Mouse (Mus musculus) cerebellum, adult 11 months (tissue): ENCODE measurements around the gene Oprl1.
A peak's percentile ranks its signal among the peaks of the same experiment; 100 is the strongest.

Experiments used
- DNase-seq: peaks from one replicate; pipeline ENCODE4 v3.0.0; 2022

Oprl1 gene

DNA sequence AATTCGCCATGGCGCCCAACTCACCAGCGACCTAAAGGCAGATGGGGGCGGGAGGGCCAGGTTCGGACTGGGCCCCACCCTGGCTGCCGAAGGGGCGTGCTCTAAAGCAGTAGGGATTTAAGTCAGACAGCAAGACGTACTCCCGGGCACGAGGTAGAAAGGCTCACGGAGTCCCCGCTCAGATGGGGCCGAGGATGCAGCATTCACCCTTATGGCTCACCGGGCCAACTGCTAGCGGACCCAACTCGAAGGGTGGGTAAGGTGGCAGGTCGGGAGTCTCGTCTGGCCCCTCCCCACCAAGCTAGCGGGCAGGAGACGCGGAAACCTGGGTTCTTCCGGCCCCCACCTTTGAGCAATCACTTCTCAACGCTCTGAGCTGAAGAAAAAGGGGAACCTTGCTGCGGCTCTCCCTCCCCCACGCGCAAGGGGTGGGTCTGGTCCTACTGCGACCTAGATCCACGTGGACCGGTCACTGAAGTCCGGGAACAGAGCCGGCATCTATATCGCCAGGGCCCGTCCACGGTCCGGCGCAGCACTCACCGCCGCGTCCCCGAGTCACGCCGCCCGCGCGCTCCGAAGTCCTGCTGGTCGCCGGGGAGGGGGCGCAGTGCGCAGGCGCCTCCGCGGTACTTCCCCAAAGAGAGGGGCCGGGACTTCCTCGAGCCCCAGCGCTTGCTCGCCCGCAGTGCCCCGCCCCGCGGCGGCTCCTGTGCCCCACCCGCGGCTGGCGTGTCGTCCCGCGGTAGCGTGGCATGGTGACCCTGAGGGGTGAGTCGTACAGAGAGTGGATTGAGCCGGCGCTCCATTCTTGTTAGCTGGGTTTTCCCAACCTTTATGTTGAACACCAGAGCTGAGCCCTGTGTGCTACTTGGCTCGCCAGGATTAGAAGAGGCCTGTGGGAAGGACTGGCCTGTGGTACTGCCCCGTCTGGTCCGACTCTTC lies 21.2 kb upstream of the Oprl1 start, which contains the start of gene Rgs19:
Gene Rgs19 (minus strand): TSS at position 639 of the 942 bp plus-strand sequence.
- peak; percentile 64 for DNase-seq

DNA sequence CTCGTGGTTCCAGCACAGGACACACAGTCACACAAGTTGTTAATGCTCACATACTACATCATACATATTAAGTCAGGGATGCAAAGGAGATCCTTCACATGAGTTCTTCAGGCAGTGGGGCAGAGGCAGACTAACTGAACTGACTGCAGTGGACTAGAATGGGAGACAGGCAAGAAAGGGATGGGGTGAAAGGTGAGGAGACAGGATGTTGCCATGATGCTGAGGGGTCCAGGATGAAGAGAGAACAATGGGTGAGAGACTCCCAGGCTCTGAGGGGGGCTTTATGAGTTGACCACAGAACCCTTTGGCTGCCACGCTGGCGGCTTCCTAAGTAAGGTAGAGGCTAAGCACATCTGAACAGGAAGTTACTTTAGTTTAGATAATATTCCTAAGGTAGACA lies 20.2 kb upstream of the Oprl1 start:
- DNase-seq: no peak

DNA sequence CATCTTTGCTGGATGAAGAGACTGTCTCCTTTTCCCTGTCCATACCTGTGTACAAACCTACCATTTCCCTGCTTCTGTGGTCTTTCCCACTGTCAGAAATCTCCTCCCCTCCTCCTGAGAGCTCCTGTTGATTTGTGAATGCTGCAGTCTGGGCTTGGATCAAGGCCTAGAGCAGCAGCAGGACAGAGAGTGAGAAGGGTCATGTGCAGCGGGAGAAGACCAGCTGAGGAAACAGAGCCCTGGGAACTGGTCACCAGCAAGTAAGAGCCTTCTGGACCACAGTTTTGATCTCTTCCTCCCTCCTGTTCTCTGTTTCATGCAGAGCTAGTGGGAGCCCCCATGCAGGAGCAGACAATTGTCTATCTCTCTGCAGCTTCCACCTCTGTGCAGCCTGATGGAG lies 19.0 kb upstream of the Oprl1 start:
- DNase-seq: no peak

DNA sequence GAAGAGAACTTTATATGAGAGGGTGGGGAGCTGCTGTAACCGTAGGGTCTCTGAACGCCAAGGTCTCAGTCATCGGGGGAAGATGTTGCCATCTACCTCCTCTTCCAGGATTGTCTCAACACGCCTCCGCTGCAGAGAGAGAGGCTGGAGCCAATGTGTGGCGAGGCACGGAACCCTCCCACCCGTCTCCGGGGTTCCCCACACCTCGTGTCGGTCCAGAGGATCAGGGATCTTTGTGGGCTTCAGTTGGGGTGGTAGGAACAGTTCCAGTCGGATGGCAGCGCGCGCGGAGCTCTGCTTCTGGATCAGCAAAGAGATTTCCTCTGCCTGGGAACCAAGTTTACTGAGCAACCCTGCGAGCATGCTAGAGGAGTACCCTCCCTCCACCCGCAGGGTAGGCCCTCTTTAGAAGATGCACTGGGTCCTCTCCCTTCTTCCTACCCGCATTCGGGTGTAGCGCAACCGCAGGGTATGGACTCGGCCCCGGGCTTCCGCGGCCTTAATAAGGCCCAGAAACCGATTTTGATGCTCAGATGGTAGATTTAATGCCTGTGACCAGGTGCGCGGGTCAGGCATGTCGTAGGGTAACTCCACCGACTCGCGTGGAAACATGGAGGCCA lies 17.9 kb upstream of the Oprl1 start:
- no peak for DNase-seq

DNA sequence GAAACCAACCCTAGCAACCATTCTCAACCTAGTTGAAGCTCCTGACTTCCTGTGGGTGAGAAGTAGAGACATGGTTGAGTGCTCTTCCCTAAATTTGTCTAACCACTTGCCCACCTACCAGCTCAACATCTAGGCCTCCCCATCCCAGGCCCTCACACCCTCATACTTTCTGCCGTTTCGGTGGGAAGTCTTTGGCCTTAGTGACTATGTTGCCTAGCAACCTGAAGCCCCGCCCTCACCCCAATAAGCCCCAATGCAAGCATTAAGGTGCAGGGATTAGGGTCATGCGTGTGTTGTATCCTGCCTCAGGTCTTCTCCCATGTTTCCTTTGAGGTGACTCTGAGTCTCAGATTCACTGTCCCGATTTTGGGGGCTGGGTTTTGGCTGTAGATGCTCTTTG lies 16.6 kb upstream of the Oprl1 start, which contains the start of gene Lkaaear1:
Gene Lkaaear1 (minus strand): TSS at position 202 of the 400 bp plus-strand sequence.
- no peak for DNase-seq

DNA sequence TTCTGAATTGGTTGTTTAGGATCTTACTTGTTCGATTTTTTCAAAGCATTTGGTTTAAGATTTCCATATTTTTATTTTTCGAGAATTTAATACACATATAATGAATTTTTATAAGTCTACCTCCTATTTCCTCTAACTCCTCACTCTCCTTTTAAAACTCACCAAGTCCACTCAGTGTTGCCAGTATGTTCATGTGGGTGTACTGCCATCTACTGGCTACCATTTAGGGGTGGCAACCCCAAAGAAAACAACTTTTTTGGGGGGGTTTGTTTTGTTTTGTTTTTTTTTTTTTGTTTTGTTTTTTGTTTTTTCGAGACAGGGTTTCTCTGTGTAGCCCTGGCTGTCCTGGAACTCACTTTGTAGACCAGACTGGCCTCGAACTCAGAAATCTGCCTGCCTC lies 8.1 kb upstream of the Oprl1 start:
- DNase-seq: no peak

DNA sequence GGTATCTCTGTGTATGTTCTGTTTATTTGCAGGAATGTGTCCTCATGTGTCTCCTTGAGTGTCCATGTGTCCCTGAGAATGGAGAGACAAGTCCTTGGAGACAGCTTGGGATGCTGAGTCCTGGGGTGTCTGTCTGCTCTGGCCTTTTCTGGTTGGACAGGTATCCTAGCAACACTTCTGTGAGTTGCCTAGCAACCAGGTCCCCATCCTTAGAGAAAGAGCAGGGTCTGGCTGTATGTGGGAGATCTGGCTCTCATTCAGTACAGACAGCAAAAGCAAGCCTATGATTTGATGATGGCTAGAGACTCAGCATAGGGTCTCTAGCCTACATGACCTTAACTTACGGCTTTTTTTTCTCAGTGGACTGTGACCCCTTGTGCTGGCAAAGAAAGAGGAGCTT lies 1.1 kb upstream of the Oprl1 start:
- DNase-seq: no peak

DNA sequence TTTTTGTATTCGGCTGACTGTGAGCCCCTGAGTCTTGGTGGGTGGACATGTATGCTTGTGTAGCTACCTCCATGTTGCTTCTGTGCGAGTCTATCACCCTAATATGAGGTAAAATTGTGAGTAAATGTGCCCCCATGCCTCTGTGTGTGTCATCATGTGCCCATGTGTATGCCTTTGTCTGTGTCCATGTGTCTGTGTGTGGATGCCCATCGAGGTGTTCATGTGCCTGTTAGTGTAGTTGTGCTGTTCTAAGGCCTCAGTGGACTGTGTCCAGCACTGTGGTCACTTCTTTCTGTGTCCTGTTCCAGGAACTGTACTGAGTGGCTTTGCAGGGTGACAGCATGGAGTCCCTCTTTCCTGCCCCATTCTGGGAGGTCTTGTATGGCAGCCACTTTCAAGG lies 566 bp downstream of the Oprl1 start:
- DNase-seq: no peak

DNA sequence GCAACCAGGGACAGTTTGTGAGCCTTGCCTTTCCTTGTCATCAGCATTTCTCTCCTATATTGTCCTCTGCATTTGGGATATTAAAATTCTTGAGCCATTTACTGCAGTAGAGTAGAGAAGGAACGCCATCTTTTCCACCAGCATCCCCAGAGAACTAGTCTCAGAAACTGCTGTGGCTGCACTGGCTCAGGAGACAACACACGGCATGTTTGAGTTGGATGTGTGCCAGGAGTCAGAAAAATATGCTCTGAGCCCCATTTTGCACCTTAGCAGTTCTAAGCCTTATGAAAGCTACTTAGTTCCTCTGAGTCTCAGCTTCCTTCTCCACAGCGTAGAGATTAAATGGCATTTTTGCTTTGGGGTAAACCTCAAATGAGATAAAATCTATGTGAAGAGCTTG lies 2.2 kb downstream of the Oprl1 start:
- no peak for DNase-seq

DNA sequence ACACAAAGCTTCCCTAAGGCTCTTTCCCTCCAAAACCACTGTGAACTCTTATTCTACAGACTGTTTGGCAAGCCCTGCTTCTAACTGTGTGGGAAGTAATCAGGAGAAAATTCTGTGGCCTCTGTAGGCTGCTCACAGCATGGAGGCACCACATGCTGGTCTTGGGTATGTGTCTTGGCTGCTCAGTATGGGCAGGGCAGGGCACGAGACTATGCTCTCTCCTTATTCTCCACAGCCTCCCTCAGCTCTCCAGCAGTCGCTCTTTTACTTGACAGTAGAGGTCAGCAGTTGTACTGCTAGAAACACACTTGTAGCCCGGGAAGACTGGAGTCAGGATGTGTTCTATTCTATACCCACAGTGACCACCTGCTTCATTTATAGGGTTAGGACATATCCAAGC lies 5.2 kb downstream of the Oprl1 start:
- DNase-seq: no peak

DNA sequence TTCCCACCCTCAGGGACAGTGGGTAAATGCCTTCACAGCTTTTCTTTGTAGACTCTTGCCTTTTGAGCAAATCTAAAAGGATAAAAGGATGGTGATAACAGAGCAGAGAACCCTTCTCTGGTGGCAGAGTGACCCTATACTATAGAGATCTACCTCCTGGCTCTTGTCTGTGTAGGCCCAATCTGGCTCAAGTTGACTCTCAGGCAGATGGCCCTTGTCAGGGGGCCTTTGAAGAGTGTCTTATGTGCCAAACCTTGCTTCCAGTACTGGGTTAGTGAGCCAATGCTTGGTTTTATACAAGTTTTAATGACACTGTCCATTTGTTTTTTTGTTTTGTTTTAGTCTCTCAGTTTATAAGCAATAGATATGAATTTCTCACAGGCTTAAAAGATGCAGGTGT lies 6.4 kb downstream of the Oprl1 start:
- DNase-seq: peak; percentile 57

DNA sequence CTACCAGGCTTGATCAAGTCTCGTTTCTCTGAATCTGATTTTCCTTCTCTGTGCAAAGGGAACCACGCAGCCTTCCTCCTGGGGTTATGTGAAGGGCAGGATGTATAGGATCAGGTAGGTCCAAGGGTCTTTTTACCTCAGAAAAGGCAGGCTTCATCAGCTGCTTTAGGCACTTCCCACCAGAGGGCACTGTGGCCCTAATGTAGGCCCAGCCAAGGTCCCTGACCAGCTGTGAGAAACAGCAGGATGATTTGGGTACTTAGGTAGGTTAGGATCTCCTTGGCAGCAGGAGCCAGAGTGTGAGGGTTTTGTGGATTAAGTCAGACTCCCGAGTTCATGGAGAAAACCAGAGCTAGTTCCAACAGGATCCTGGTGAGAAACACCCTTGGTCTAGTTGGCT lies 7.4 kb downstream of the Oprl1 start:
- peak; percentile 28 for DNase-seq

DNA sequence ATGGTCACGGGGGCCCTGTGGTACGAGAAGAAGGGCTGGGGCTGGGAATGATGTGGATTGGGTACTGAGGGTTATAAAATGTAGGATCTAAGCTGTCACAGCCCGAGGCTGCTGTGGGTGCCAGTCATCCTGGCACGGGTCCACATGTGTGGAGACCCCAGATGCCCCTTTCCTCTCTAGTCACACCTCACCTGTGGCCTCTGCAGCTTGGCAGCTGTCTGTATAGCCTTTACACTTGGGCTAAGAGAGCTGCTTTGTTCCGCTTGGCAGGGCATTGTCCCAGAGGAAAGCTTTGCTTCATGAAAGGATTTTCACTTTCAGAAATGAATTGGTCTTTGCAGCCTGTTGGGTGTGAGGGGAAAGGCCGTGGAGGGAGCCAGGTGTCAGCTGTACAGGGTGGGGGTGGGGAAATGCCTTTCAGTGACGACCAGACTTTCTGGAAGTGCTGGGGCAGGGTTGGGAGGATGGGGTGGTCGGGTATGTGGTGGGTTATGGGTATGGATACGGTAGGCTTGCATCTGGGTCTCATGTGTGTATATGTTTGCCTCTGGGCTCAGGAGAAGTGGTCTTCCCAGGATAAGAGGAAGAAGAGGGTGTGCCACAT lies 12.9 kb downstream of the Oprl1 start:
- no peak for DNase-seq

DNA sequence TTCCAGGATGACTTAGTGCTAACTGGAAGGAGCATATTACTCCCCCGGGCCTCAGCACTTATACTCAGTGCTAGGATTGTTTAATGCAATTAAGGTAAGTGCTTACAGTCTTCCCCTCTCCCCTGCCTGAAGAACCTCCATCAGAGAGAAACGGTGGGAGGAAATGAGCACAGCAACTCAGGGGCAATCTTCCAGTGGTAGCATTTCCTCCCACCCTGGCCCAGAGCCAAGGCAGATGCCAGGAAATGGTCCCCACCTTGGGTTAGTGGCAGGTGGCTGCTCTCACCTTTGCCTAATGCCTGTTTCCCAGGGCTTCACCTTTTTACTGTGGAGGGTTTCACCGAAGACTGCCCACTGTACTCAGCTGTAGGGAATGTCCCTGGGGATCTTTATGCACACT lies 15.2 kb downstream of the Oprl1 start:
- no peak for DNase-seq

DNA sequence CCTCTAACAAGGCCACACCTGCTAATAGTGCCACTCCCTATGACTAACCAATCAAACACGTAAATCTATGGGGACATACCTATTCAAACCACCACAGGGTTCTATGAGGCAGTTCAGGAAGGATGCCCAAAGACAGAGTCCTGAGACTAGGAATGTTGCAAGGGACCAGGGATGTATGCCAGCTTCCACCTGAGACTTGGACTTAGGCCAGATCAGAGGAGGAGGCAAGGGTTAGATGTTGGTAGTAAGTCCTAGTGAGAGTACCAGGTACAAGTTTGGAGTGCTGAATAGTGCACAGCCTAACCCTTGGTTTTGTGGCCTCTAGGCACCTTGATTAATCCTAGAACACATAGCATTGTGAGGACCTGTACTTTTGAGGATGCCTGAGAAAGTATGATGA lies 37.8 kb downstream of the Oprl1 start:
- peak; percentile 56 for DNase-seq

DNA sequence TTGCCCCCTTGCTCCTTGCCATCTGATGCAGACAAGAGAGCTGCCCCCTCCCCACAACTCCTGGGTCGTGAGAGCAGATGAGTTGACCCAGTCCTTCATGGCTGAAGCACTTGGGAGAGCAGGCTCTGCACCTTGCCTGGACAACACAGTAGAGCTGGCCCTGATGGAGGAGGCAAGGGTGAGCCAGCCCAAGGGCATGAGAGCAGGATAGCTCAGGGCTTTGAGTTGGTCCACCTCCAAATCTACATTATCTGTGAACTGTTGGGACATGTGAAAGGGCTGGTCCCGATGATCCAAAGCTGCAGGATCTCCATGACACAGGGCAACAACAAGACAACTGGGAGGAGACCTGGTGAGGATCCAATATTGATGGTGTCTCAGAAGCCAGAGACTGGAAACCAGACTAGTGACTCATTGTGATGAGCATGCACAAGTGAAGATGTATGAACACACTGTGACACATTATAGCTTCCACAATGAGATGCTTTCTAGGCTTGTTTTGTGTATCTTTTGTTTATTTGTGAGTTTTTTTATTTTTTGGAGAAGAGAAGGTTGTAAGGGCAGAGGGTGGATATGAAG lies 43.4 kb downstream of the Oprl1 start:
- no peak for DNase-seq

DNA sequence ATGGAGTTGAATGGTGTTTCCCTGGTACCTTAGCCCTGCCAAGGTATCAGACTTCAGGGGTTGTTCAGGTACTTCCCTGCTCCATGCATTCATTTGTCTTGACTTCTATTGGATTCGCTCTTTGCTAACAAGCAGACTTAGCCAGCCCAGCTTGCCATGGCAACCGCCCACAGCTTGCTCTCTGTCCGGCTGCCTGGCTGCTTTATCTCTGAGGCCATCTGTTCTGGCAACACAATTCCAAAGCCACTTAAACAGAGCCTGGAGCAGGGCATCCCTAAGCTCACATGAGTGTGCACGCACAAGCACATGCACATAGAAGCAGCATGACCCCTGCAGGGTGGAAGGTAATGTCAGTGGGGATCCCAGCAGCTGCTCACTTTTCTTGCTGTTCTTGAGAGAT lies 44.2 kb downstream of the Oprl1 start:
- peak; percentile 86 for DNase-seq

DNA sequence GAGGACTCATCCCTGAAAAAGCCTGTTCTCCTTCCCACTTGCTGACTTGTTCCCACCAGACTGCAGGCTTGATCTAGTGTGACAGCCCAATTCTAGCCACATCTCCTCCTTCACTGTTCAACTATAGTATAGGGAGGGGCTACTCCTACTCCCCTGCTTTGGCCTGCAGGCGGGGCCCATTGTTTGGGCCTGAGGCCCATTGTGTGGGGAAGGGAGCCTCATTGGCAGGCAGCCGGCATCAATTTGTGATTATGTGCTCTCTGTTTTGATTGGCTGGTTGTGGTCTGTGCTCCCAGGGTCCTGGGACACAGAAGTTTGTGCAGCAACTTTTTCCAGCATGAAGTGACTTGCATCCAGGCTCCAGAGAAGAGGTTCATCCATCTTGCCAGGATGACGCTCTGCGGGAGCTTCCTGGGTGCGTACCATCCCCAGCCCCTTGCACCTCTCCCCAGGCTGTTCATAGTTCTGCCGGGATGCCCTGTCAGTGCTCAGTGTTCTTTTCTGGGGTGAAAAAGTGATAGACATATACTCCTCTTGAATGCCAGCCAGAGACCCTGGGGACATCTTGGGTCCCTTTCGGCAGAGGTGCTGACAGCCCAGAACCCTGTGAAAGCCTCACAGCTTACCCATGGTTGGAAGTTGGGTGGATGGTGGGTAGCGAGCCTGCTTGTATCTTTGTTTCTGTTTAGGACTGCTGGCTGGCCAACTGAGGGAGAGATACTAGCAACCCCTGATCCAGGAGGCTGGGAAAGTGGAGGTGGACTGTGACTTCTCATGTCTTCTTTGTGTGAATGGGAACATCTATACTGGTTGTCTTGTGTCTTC lies 48.4 kb downstream of the Oprl1 start, which contains the start of gene Myt1:
Gene Myt1 (plus strand): TSS at position 327 of the 825 bp plus-strand sequence.
- no peak for DNase-seq

DNA sequence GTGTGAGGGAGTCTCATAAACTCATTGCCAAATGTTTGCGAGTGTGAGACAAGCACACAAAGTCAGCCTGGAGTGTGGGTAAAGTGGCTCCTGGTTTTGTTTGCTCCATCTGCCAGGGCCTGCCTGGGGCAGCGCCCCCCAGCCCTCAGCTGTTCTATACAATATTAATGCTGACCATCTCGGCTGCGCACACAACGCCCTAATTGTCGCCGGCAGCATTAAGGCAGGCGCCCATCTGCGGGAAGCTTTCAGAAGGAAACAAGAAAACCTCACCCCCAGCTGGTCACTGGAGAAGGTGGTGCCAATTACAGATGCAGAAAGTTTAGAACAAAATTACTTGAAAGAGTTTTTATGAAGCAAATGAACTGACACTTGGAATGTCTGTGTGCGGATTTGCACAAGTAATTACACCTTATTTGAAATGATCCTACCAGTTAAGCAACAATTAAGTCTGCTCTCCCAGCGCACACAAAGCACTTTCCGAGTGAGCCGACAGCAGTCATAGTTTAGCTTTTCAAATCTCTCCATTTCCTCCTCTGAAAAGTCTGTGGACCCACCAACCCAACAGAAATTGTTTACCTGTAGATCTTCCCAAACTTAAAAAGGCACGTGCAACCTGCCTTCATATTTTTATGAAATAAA lies 49.2 kb downstream of the Oprl1 start:
- no peak for DNase-seq

DNA sequence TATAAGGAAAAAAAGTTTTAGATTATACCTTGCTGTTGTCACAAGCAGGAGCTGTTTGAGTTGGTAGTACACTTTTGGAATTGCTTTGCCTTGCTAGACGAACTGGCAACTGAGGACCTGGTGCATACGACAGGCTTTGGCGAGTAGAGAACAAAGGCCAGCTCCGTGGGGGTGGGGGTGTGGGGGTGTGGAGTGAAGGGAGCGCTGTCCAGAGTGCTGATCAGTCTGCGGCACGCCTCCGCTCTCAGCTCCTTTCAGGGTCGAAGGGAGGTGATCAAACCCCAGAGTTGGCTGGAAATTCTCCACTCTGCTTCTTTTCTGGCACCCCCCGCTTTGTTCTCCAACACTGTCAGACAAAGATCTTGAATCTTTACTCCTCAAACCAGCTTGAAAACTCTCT lies 49.8 kb downstream of the Oprl1 start:
- no peak for DNase-seq

DNA sequence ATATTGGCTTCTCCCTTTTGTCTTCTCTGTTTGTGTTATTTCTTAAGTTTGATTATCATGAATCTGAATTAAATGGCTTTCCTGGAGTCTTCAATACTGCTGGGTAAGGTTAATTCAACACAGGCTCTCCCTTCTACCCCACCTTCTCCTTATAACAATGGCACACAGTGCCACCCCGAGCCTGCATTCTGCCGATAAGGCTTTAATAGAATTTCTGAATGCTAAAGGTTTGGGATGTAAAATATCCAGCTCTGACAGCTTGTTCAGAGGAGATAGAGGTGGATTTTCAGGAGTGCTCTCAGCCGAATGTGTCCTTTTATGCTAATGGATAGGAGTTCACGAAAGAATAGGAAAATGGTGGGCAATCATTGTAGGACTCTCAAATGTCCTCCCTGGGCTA lies 50.4 kb downstream of the Oprl1 start:
- DNase-seq: no peak
